In the genomic region with DNA sequence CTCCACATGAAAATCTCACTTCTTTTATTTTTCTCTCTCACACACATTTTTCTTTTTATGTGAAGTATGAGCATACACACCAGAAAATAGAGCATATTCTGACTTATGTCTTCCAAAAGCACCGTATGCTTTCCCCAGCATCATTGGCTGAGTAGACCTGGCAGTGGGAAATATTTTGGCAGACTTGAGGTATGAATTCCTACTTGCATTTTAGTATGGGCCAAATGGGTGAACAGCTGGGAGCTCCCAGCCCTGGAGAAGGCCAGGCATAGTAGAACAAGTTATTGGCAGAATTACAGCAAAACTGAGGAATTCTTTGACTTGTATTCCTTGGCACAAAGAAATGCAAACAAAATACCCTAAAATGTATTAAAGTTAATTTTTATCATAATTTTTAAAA, we compare ENCODE assay signal across 16 mouse cellular contexts.
A peak's percentile ranks its signal among the peaks of the same experiment; 100 is the strongest.
DNase-seq lines count a peak whose midpoint lies in the region; ATAC-seq lines count a peak whose summit lies in the region.
"Had no signal": no experiment of that assay in that cellular context is flagged by ENCODE, and none has a peak within 500 bp of the region (broad histone marks: within the 10 kb centered on the region; RNA-seq: fewer than 3 reads in every experiment).

No protein-coding gene starts in this region.

- H3K9me3 ChIP-seq in forebrain, embryonic 15.5 days = no peaks in the 10 kb centered on the region
- H3K9me3 ChIP-seq in forebrain, embryonic 11.5 days (ENCODE audit: control insufficient read depth, low read length) = no peaks in the 10 kb centered on the region
- H3K9me3 ChIP-seq: G1E had no signal

- H3K27ac ChIP-seq in forebrain, embryonic 15.5 days (replicated peaks) = no peak overlapping the region
- H3K27ac ChIP-seq in forebrain, embryonic 11.5 days (ENCODE audit: low read depth, low read length) = no peak overlapping the region

- 56% methylated on average over 1 of the region's 1 CpGs for whole genome bisulfite sequencing in forebrain, embryonic 15.5 days
- WGBS in forebrain, embryonic 11.5 days = 92% methylated on average over 1 of the region's 1 CpGs

- peak; percentile 93 for ATAC-seq in forebrain, embryonic 15.5 days (replicated peaks)
- ATAC-seq in forebrain, embryonic 11.5 days (replicated peaks; ENCODE audit: low FRiP score) = no peak
- ATAC-seq in erythroid progenitor cell, adult 5-6 weeks (replicated peaks; ENCODE audit: low FRiP score, poor library complexity, severe bottlenecking) = no peak
- ATAC-seq: activated CD4-positive, CD25-positive, alpha-beta regulatory T cell, adult 4 months; inflammation-experienced regulatory T-cells, adult 6 months; midbrain, embryonic 16.5 days had no signal

- no peak overlapping the region for H3K9ac ChIP-seq in forebrain, embryonic 15.5 days (replicated peaks)
- no peak overlapping the region for H3K9ac ChIP-seq in forebrain, embryonic 11.5 days (ENCODE audit: low read length)

- no peak overlapping the region for H3K4me2 ChIP-seq in forebrain, embryonic 15.5 days (replicated peaks)
- no peak overlapping the region for H3K4me2 ChIP-seq in forebrain, embryonic 11.5 days (ENCODE audit: low read depth, low read length, severe bottlenecking)

- H3K4me1 ChIP-seq in forebrain, embryonic 15.5 days = no peaks in the 10 kb centered on the region
- H3K4me1 ChIP-seq in forebrain, embryonic 11.5 days (replicated peaks; ENCODE audit: control insufficient read depth, insufficient read depth, low read length) = no peaks in the 10 kb centered on the region

- no peak overlapping the region for H3K4me3 ChIP-seq in forebrain, embryonic 15.5 days
- H3K4me3 ChIP-seq in forebrain, embryonic 11.5 days (ENCODE audit: low read depth, low read length) = no peak overlapping the region

- H3K36me3 ChIP-seq in forebrain, embryonic 15.5 days = no peaks in the 10 kb centered on the region
- no peaks in the 10 kb centered on the region for H3K36me3 ChIP-seq in forebrain, embryonic 11.5 days (ENCODE audit: control insufficient read depth, insufficient read depth, low read length)
- H3K36me3 ChIP-seq: G1E had no signal

- H3K27me3 ChIP-seq in forebrain, embryonic 15.5 days = no peaks in the 10 kb centered on the region
- H3K27me3 ChIP-seq in forebrain, embryonic 11.5 days (ENCODE audit: control insufficient read depth, insufficient read depth, low read length) = no peaks in the 10 kb centered on the region

- no peak for DNase-seq in forebrain, embryonic 11.5 days (ENCODE audit: low spot score)
- peak; percentile 22 to 25 for DNase-seq in cerebellum, adult 18-20 months
- peak; percentile 41 for DNase-seq in layer of hippocampus, adult 11-12 months (ENCODE audit: low spot score)
- peak; percentile 26 to 39 for DNase-seq in right cerebral cortex, postnatal 10 days (ENCODE audit: low spot score in 2 of 2)
- DNase-seq in spleen, adult 12 weeks (ENCODE audit: low spot score) = no peak
- no peak for DNase-seq in testis, postnatal 10 days (ENCODE audit: low spot score)
- DNase-seq: gastrocnemius, postnatal 36 days; kidney, postnatal 14 days; liver; lung, postnatal 14 days had no signal

Comparison
In these comparisons a context has a peak if more than half of its experiments do, and no peak if none do; other contexts are left out.
1. DNase-seq: peak in cerebellum, adult 18-20 months (2 of 2), layer of hippocampus, adult 11-12 months (single experiment) and right cerebral cortex, postnatal 10 days (2 of 2); none in forebrain, embryonic 11.5 days (single experiment), spleen, adult 12 weeks (single experiment) and testis, postnatal 10 days (single experiment).